9 mouse cellular contexts compared by ENCODE assay signal in the genomic region with DNA sequence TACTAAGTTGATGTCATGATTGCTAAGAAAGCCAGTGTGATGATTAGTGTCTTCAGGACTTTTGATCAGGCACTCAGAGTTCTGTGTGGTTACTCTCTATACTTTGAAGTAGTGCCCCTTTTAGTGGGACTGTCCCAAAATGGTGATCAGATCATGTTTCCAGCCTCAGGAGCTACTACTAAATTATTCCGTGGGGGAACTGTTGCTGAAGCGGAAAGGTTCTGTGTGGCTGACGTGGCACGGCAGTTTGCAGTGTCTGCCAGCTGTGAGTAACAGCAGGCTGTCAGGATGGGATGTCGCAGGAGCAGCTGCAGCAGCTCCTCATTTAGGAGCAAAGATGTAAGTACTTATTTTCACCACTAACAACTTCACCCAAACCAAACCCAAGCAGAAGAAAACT. TPM values are rescaled to one million over a fixed set of nuclear protein-coding genes. Genes with fewer than 3 reads are reported as not detected.
DNase-seq lines count a peak whose midpoint lies in the region; ATAC-seq and TF ChIP-seq lines count a peak whose summit lies in the region.
"Had no signal": no experiment of that assay in that cellular context is flagged by ENCODE, and none has a peak within 500 bp of the region (broad histone marks: within the 10 kb centered on the region; RNA-seq: fewer than 3 reads in every experiment).

Sec16b (plus strand) TSS at position 207 of the 400 bp plus-strand sequence.

- no peak for TF ChIP-seq POLR2A in kidney, adult 2 months (IDR thresholded peaks at IDR 0.05; ENCODE audit: low read depth, low read length)
- no peak for TF ChIP-seq POLR2A in brain, embryonic 14.5 days (IDR thresholded peaks at IDR 0.05; ENCODE audit: borderline replicate concordance, extremely low read depth, insufficient read depth, insufficient read length, poor library complexity, severe bottlenecking)
- no peak for TF ChIP-seq POLR2A in limb, embryonic 14.5 days (IDR thresholded peaks at IDR 0.05; ENCODE audit: borderline replicate concordance, extremely low read depth, insufficient read depth, insufficient read length)

- peak; percentile 10 for DNase-seq in kidney, adult 2 months
- DNase-seq in kidney, postnatal 25 days = no peak
- peak; percentile 61 for DNase-seq in brain, embryonic 14.5 days (ENCODE audit: low read depth)
- DNase-seq in limb, embryonic 14.5 days (ENCODE audit: low spot score) = peak; percentile 65
- no peak for DNase-seq in left cerebral cortex, postnatal 4 days
- DNase-seq in cerebellum, postnatal 10 days = no peak
- DNase-seq in c-Kit-positive CD71-positive TER-119-positive erythroid progenitor cells, embryonic 14.5 days (ENCODE audit: low spot score) = no peak
- DNase-seq: liver, embryonic 13.5 days had no signal

- H3K4me1 ChIP-seq in kidney, adult 2 months (ENCODE audit: control insufficient read depth, insufficient read depth, low read length) = no peaks in the 10 kb centered on the region
- H3K4me1 ChIP-seq in heart, embryonic 11.5 days (ENCODE audit: control insufficient read depth, insufficient read depth, low read length) = no peaks in the 10 kb centered on the region
- H3K4me1 ChIP-seq in limb, embryonic 14.5 days (ENCODE audit: control insufficient read depth, insufficient read depth, low read length) = peaks cover 9% of the 10 kb centered on the region; the same call in 1 of the 2 replicates

- H3K9ac ChIP-seq in heart, embryonic 11.5 days (ENCODE audit: low read depth, low read length) = no peak within 1 kb of the TSS
- no peak within 1 kb of the TSS for H3K9ac ChIP-seq in limb, embryonic 14.5 days (ENCODE audit: low read depth, low read length, severe bottlenecking)
- H3K9ac ChIP-seq: liver, embryonic 13.5 days had no signal

- 40% methylated on average over 5 of the region's 5 CpGs for WGBS in kidney, adult 2 months
- 41% methylated on average over 5 of the region's 5 CpGs for WGBS in heart, embryonic 11.5 days (ENCODE audit: insufficient replicate concordance)
- 6% methylated on average over 5 of the region's 5 CpGs for WGBS in limb, embryonic 14.5 days

- no peak for ATAC-seq in heart, embryonic 11.5 days (replicated peaks; ENCODE audit: insufficient number of reproducible peaks, low FRiP score, low TSS enrichment)
- peak; percentile 65; the same call in 1 of the 2 replicates for ATAC-seq in limb, embryonic 14.5 days (ENCODE audit: low FRiP score, low read depth)

- no peak within 1 kb of the TSS for H3K27ac ChIP-seq in kidney, adult 2 months (ENCODE audit: insufficient read depth, low read depth, low read length)
- H3K27ac ChIP-seq in heart, embryonic 11.5 days (ENCODE audit: low read depth, low read length) = no peak within 1 kb of the TSS
- H3K27ac ChIP-seq in limb, embryonic 14.5 days (replicated peaks; ENCODE audit: low read depth, low read length) = 0 out of 2 replicates have a peak within 1 kb of the TSS, but pooled peaks have one; percentile 6
- H3K27ac ChIP-seq: liver, embryonic 13.5 days had no signal

- no peaks in the 10 kb centered on the region for H3K9me3 ChIP-seq in heart, embryonic 11.5 days (replicated peaks; ENCODE audit: control insufficient read depth, low read length)
- no peaks in the 10 kb centered on the region for H3K9me3 ChIP-seq in limb, embryonic 14.5 days (ENCODE audit: control insufficient read depth, low read length)
- H3K9me3 ChIP-seq: liver, embryonic 13.5 days had no signal

- H3K4me3 ChIP-seq in kidney, adult 2 months (ENCODE audit: insufficient read depth, low read depth, low read length) = no peak within 1 kb of the TSS
- no peak within 1 kb of the TSS for H3K4me3 ChIP-seq in heart, embryonic 11.5 days (ENCODE audit: low read depth, low read length)
- H3K4me3 ChIP-seq in limb, embryonic 14.5 days (replicated peaks; ENCODE audit: low read length) = peak within 1 kb of the TSS; percentile 18
- H3K4me3 ChIP-seq: liver, embryonic 13.5 days had no signal

- TF ChIP-seq CTCF in kidney, adult 2 months (conservative IDR thresholded peaks at IDR 0.05; ENCODE audit: insufficient read depth, insufficient read length, low read depth, low read length) = no peak
- TF ChIP-seq CTCF in brain, embryonic 14.5 days (IDR thresholded peaks at IDR 0.05; ENCODE audit: borderline replicate concordance, extremely low read depth, insufficient read depth, insufficient read length) = no peak

- H3K36me3 ChIP-seq in kidney, adult 2 months (ENCODE audit: control insufficient read depth, insufficient read depth, low read length) = no peaks in the 10 kb centered on the region
- H3K36me3 ChIP-seq in heart, embryonic 11.5 days (ENCODE audit: control insufficient read depth, insufficient read depth, low read length) = no peaks in the 10 kb centered on the region
- H3K36me3 ChIP-seq in limb, embryonic 14.5 days (ENCODE audit: control insufficient read depth, insufficient read depth, low read length) = no peaks in the 10 kb centered on the region
- H3K36me3 ChIP-seq: liver, embryonic 13.5 days had no signal

- no peaks in the 10 kb centered on the region for H3K27me3 ChIP-seq in kidney, adult 2 months (replicated peaks; ENCODE audit: control insufficient read depth, insufficient read depth, low read length)
- H3K27me3 ChIP-seq in heart, embryonic 11.5 days (ENCODE audit: control insufficient read depth, insufficient read depth, low read length) = no peaks in the 10 kb centered on the region
- H3K27me3 ChIP-seq in limb, embryonic 14.5 days (ENCODE audit: control insufficient read depth, insufficient read depth, low read length) = no peaks in the 10 kb centered on the region
- H3K27me3 ChIP-seq: liver, embryonic 13.5 days had no signal

- H3K4me2 ChIP-seq in heart, embryonic 11.5 days = peak within 1 kb of the TSS; percentile 14
- H3K4me2 ChIP-seq in limb, embryonic 14.5 days (replicated peaks; ENCODE audit: low read depth, low read length, severe bottlenecking) = peak within 1 kb of the TSS; percentile 39
- H3K4me2 ChIP-seq: liver, embryonic 13.5 days had no signal

- intact Hi-C loops in left cerebral cortex, postnatal 4 days (cut with DNase I) = no loop called here

RNA-seq across cellular contexts. Expression of gene Sec16b, which starts in this region (rescaled TPM):
- 2.4 and 2.9 TPM in 2 replicates for polyA plus RNA-seq in kidney, adult 2 months (2012; rRNA removed)
- 0.47 and 0.64 TPM in 2 replicates for polyA plus RNA-seq in brain, embryonic 14.5 days (2012; rRNA removed)
- polyA plus RNA-seq in heart, embryonic 11.5 days (2014; fragmentation: Nextera tagmentation; extraction: Ambion mirVana) = 0.74 and 1.9 TPM in 2 replicates
- 5.9 and 6.4 TPM in 2 replicates for polyA plus RNA-seq in limb, embryonic 14.5 days (2012; rRNA removed)
- 4.2 and 6.1 TPM in 2 replicates for polyA plus RNA-seq in limb, embryonic 14.5 days (2014; fragmentation: Nextera tagmentation; extraction: Ambion mirVana)
- total RNA-seq in left cerebral cortex, postnatal 4 days (2021) = under 1 TPM; 0.36 to 0.42 TPM

Comparison
In these comparisons a context has a peak if more than half of its experiments do, and no peak if none do; other contexts are left out.
1. DNase-seq: peak in kidney, adult 2 months (single experiment) and limb, embryonic 14.5 days (single experiment); none in kidney, postnatal 25 days (0 of 2), left cerebral cortex, postnatal 4 days (single experiment), cerebellum, postnatal 10 days (0 of 2) and c-Kit-positive CD71-positive TER-119-positive erythroid progenitor cells, embryonic 14.5 days (single experiment).
2. Peak in DNase-seq in brain, embryonic 14.5 days; RNA of the gene not detected or under 1 TPM.